Mouse (Mus musculus): Measurements from ENCODE around the gene Mvb12a.
A peak's percentile ranks its signal among the peaks of the same experiment; 100 is the strongest.

DNA sequence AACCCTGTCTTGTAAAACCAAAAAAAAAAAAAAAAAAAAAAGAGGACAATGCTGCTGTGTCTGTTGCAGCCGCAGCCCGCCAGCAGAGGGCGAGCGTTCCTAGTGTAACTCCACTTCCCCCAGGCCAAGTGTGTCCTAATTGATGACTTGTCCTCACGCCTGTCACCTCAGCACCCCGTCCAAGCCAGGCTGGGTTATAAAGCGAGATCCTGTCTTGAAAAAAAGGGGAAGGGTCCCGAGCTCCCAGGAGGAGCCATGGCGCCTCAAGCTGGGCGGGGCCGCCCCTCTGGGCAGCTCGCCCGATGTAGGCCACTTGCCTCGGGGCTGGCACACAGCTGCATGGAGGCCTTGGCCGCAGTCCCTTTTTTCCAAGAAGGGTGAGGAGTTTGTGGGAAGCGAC is 47.7 kb upstream of the Mvb12a start:
- TF ChIP-seq CTCF (conservative IDR thresholded peaks at IDR 0.05; ENCODE audit: insufficient read depth, insufficient read length, low read depth, low read length), result peak; percentile 78
- TF ChIP-seq POLR2A (IDR thresholded peaks at IDR 0.05; ENCODE audit: low read depth, low read length), result no peak
